Mouse (Mus musculus) bone marrow macrophage, adult 2 months (primary cell): ENCODE measurements at regions not wholly inside any gene's neighbourhood (a gene's known extent, or its start where the extent isn't known, plus 50 kb on each side); places are given as distances from the start of the nearest gene placed in this dataset.

Experiments
- CTCF ChIP-seq: IDR thresholded peaks from 2 replicates; pipeline ENCODE4 v1.5.1; 2012; ENCODE audit warnings: low read depth, mild to moderate bottlenecking, low read length, moderate library complexity
- POLR2A ChIP-seq: IDR thresholded peaks from 2 replicates; pipeline ENCODE4 v1.6.1; 2012; ENCODE audit warnings: mild to moderate bottlenecking, low read depth, low read length, borderline replicate concordance

- TF ChIP-seq POLR2A (no peak), CTCF (no peak)
These were observed 252.5 kb upstream of the Sulf2 start for GRCm38 (mm10) chr2:166408009-166408408.
